ENCODE assay signal across 9 mouse cellular contexts in genomic region chr11:98709001-98709741, GRCm38 (mm10). TPM values are rescaled to one million over a fixed set of nuclear protein-coding genes. Genes with fewer than 3 reads are reported as not detected.
DNase-seq lines count a peak whose midpoint lies in the region; ATAC-seq and TF ChIP-seq lines count a peak whose summit lies in the region.
"Had no signal": no experiment of that assay in that cellular context is flagged by ENCODE, and none has a peak within 500 bp of the region (broad histone marks: within the 10 kb centered on the region; RNA-seq: fewer than 3 reads in every experiment).

No protein-coding gene starts in this region.

- no peak for DNase-seq in neural tube, embryonic 10.5 days (ENCODE audit: extremely low spot score, low spot score)
- DNase-seq in heart, adult 2 months = peak; percentile 60 to 66
- peak; percentile 81 for DNase-seq in kidney, postnatal 10 days
- no peak for DNase-seq in adrenal gland, postnatal 14 days
- DNase-seq in layer of hippocampus, adult 8-10 months (ENCODE audit: low spot score in 2 of 2) = no peak

- H3K9ac ChIP-seq in neural tube, embryonic 13.5 days = no peak overlapping the region
- peak overlapping the region; percentile 18; the same call in 1 of the 2 replicates for H3K9ac ChIP-seq in heart, adult 2 months (ENCODE audit: low read depth, low read length)

- no peak overlapping the region for H3K4me3 ChIP-seq in neural tube, embryonic 13.5 days
- no peak overlapping the region; the same call in 1 of the 2 replicates for H3K4me3 ChIP-seq in heart, adult 2 months
- H3K4me3 ChIP-seq in myocyte = no peak overlapping the region

- TF ChIP-seq CTCF in heart, adult 2 months (IDR thresholded peaks at IDR 0.05) = no peak

- H3K9me3 ChIP-seq in neural tube, embryonic 13.5 days = no peaks in the 10 kb centered on the region

- no peak overlapping the region for H3ac ChIP-seq in myocyte (ENCODE audit: control insufficient read depth, insufficient read length)

- H3K4me1 ChIP-seq in neural tube, embryonic 13.5 days (replicated peaks) = peaks cover 7% of the 10 kb centered on the region; the same call in 1 of the 2 replicates
- H3K4me1 ChIP-seq in heart, adult 2 months (ENCODE audit: control insufficient read depth, insufficient read depth, low read length) = peaks cover 25% of the 10 kb centered on the region

- TF ChIP-seq POLR2A in heart, adult 2 months (IDR thresholded peaks at IDR 0.05; ENCODE audit: insufficient read depth, low read depth, low read length) = no peak
- peak; percentile 21 for TF ChIP-seq POLR2A in myocyte (IDR thresholded peaks at IDR 0.05; ENCODE audit: insufficient read length, low read depth)

- WGBS in neural tube, embryonic 13.5 days = 83% methylated on average over 26 of the region's 26 CpGs
- WGBS in heart, adult 2 months = 33% methylated on average over 26 of the region's 26 CpGs

- intact Hi-C loops in heart, adult 2 months (cut with DNase I) = loop anchor here (1.0 kb wide), 1 partner anchor 9 kb away; no protein-coding TSS in a partner anchor

- no peak for ATAC-seq in neural tube, embryonic 13.5 days (ENCODE audit: low read depth)
- ATAC-seq in activated CD4-positive, CD25-positive, alpha-beta regulatory T cell, adult 4 months = no peak

- TF ChIP-seq EP300 in heart, adult 2 months (IDR thresholded peaks at IDR 0.05; ENCODE audit: insufficient read depth, low read depth, low read length) = no peak

- no peak overlapping the region for H3K4me2 ChIP-seq in neural tube, embryonic 13.5 days
- H3K4me2 ChIP-seq in myocyte (ENCODE audit: low read depth) = peak overlapping the region; percentile 41

- peaks cover 97% of the 10 kb centered on the region for H3K36me3 ChIP-seq in neural tube, embryonic 13.5 days
- peaks cover 2% of the 10 kb centered on the region; the same call in 1 of the 2 replicates for H3K36me3 ChIP-seq in heart, adult 2 months (ENCODE audit: control insufficient read depth, insufficient read depth, low read length)
- no peaks in the 10 kb centered on the region for H3K36me3 ChIP-seq in myocyte (ENCODE audit: control insufficient read depth, insufficient read depth)

- no peaks in the 10 kb centered on the region for H3K27me3 ChIP-seq in neural tube, embryonic 13.5 days
- no peaks in the 10 kb centered on the region for H3K27me3 ChIP-seq in heart, adult 2 months (ENCODE audit: control insufficient read depth, insufficient read depth, low read length)
- H3K27me3 ChIP-seq in myocyte (ENCODE audit: control insufficient read depth, insufficient read depth, insufficient read length) = no peaks in the 10 kb centered on the region

- H3K79me2 ChIP-seq in heart, adult 2 months (replicated peaks; ENCODE audit: control insufficient read depth, insufficient read depth, low read length) = no peaks in the 10 kb centered on the region
- H3K79me2 ChIP-seq in myocyte (ENCODE audit: control insufficient read depth, insufficient read depth) = no peaks in the 10 kb centered on the region

- 0 out of 2 replicates have a peak overlapping the region, but pooled peaks have one; percentile 1 for H3K27ac ChIP-seq in neural tube, embryonic 13.5 days (replicated peaks)
- H3K27ac ChIP-seq in heart, adult 2 months = peak overlapping the region; percentile 57

TF ChIP-seq in myocyte, 11 proteins besides CTCF, POLR2A, EP300 and RAD21:
- TF ChIP-seq POLR2AphosphoS2 (IDR thresholded peaks at IDR 0.05; ENCODE audit: insufficient read length, low read depth) (peak; percentile 18), E2F4 (IDR thresholded peaks at IDR 0.05; ENCODE audit: insufficient read depth) (no peak), TCF3 (IDR thresholded peaks at IDR 0.05; ENCODE audit: insufficient read length, low read depth) (peak; percentile 1), REST (IDR thresholded peaks at IDR 0.05; ENCODE audit: insufficient read depth, insufficient read length) (no peak), MYOD1 (IDR thresholded peaks at IDR 0.05; ENCODE audit: control insufficient read depth in 1 of 3, insufficient read length in 2 of 3, low read depth in 2 of 3) (peak in 2 of 3 experiments; percentile 31 to 75), MYOG (IDR thresholded peaks at IDR 0.05; ENCODE audit: control insufficient read depth in 1 of 3, insufficient read depth in 1 of 3, insufficient read length in 2 of 3, low read depth in 2 of 3) (peak in 2 of 3 experiments; percentile 79 to 80), TCF12 (IDR thresholded peaks at IDR 0.05; ENCODE audit: insufficient read depth, poor library complexity, severe bottlenecking) (no peak), CEBPB (IDR thresholded peaks at IDR 0.05; ENCODE audit: insufficient read depth, poor library complexity, severe bottlenecking) (no peak), USF1 (IDR thresholded peaks at IDR 0.05; ENCODE audit: low read depth) (no peak)

RNA-seq across cellular contexts. Expression of gene Csf3, which starts 8.1 kb away (rescaled TPM):
- polyA plus RNA-seq in neural tube, embryonic 13.5 days (2015; fragmentation: Nextera tagmentation; extraction: Ambion mirVana) = not detected in 2 replicates
- not detected for total RNA-seq in heart, adult 2 months (2021)
- polyA plus RNA-seq in heart, adult 2 months (2012; rRNA removed) = not detected in 2 replicates
- polyA plus RNA-seq in myocyte (2012; fragmentation: generic; extraction: Trizol) = not detected
- not detected in 2 replicates for total RNA-seq in adrenal gland, postnatal 14 days (2021)
- total RNA-seq in layer of hippocampus, adult 8-10 months (2022) = not detected
- not detected for polyA plus RNA-seq in activated CD4-positive, CD25-positive, alpha-beta regulatory T cell, adult 4 months (2017; shearing (Covaris generic))
- polyA plus RNA-seq: large intestine, adult 2 months had no signal

RNA-seq across cellular contexts. Expression of gene Med24, which starts 20.1 kb away (rescaled TPM):
- 62.3 and 69.1 TPM in 2 replicates for polyA plus RNA-seq in neural tube, embryonic 13.5 days (2015; fragmentation: Nextera tagmentation; extraction: Ambion mirVana)
- total RNA-seq in heart, adult 2 months (2021) = 10 to 100 TPM; 41.6 to 48.1 TPM
- polyA plus RNA-seq in heart, adult 2 months (2012; rRNA removed) = 54.5 and 65.2 TPM in 2 replicates
- 32.5 TPM for polyA plus RNA-seq in myocyte (2012; fragmentation: generic; extraction: Trizol)
- total RNA-seq in adrenal gland, postnatal 14 days (2021) = 47.4 and 55.5 TPM in 2 replicates
- total RNA-seq in layer of hippocampus, adult 8-10 months (2022) = 100 to 1,000 TPM; 118 to 162 (median 138) TPM
- polyA plus RNA-seq in activated CD4-positive, CD25-positive, alpha-beta regulatory T cell, adult 4 months (2017; shearing (Covaris generic)) = 10 to 100 TPM; 19.1 to 27.9 TPM

RNA-seq across cellular contexts. Expression of gene Psmd3, which starts 26.8 kb away (rescaled TPM):
- polyA plus RNA-seq in neural tube, embryonic 13.5 days (2015; fragmentation: Nextera tagmentation; extraction: Ambion mirVana) = 177 and 181 TPM in 2 replicates
- total RNA-seq in heart, adult 2 months (2021) = 100 to 1,000 TPM in 1 of 2 experiments, 10 to 100 TPM in 1; 89.5 to 105 TPM
- 144 and 173 TPM in 2 replicates for polyA plus RNA-seq in heart, adult 2 months (2012; rRNA removed)
- polyA plus RNA-seq in myocyte (2012; fragmentation: generic; extraction: Trizol) = 250 TPM
- total RNA-seq in adrenal gland, postnatal 14 days (2021) = 114 TPM in 2 replicates
- total RNA-seq in layer of hippocampus, adult 8-10 months (2022) = 100 to 1,000 TPM; 115 to 128 (median 124) TPM
- 10 to 100 TPM; 14.2 to 25.7 TPM for polyA plus RNA-seq in activated CD4-positive, CD25-positive, alpha-beta regulatory T cell, adult 4 months (2017; shearing (Covaris generic))

RNA-seq across cellular contexts. Expression of gene Thra, which starts 31.3 kb away (rescaled TPM):
- polyA plus RNA-seq in neural tube, embryonic 13.5 days (2015; fragmentation: Nextera tagmentation; extraction: Ambion mirVana) = 89.5 and 94.4 TPM in 2 replicates
- total RNA-seq in heart, adult 2 months (2021) = 100 to 1,000 TPM; 103 to 105 TPM
- polyA plus RNA-seq in heart, adult 2 months (2012; rRNA removed) = 89.4 and 104 TPM in 2 replicates
- 68.9 TPM for polyA plus RNA-seq in myocyte (2012; fragmentation: generic; extraction: Trizol)
- total RNA-seq in adrenal gland, postnatal 14 days (2021) = 106 and 124 TPM in 2 replicates
- total RNA-seq in layer of hippocampus, adult 8-10 months (2022) = 100 to 1,000 TPM; 919 to 985 (median 938) TPM
- 1 to 10 TPM; 1.4 to 3.5 TPM for polyA plus RNA-seq in activated CD4-positive, CD25-positive, alpha-beta regulatory T cell, adult 4 months (2017; shearing (Covaris generic))

RNA-seq across cellular contexts. Expression of gene Gsdma, which starts 45.0 kb away (rescaled TPM):
- polyA plus RNA-seq in neural tube, embryonic 13.5 days (2015; fragmentation: Nextera tagmentation; extraction: Ambion mirVana) = not detected in 2 replicates
- total RNA-seq in heart, adult 2 months (2021) = not detected
- polyA plus RNA-seq in heart, adult 2 months (2012; rRNA removed) = 0.04 TPM in 1 of 2 replicates, not detected in the other
- polyA plus RNA-seq in myocyte (2012; fragmentation: generic; extraction: Trizol) = 0.04 TPM
- 0.11 TPM in 1 of 2 replicates, not detected in the other for total RNA-seq in adrenal gland, postnatal 14 days (2021)
- under 1 TPM in 1 of 4 experiments, not detected in 3; 0.22 TPM for total RNA-seq in layer of hippocampus, adult 8-10 months (2022)
- polyA plus RNA-seq in activated CD4-positive, CD25-positive, alpha-beta regulatory T cell, adult 4 months (2017; shearing (Covaris generic)) = under 1 TPM in 1 of 2 experiments, not detected in 1; 0.20 TPM

Comparison
In these comparisons a context has a peak if more than half of its experiments do, and no peak if none do; other contexts are left out.
1. DNase-seq: peak in heart, adult 2 months (2 of 2) and kidney, postnatal 10 days (single experiment); none in neural tube, embryonic 10.5 days (single experiment), adrenal gland, postnatal 14 days (single experiment) and layer of hippocampus, adult 8-10 months (0 of 2).